Mouse (Mus musculus): ENCODE data around the gene Aldob. TPM values are rescaled to one million over a fixed set of nuclear protein-coding genes. Genes with fewer than 3 reads are reported as not detected.

The Aldob gene
- 0.48 and 1.9 TPM in 2 replicates for polyA plus RNA-seq (2012; rRNA removed)

DNA sequence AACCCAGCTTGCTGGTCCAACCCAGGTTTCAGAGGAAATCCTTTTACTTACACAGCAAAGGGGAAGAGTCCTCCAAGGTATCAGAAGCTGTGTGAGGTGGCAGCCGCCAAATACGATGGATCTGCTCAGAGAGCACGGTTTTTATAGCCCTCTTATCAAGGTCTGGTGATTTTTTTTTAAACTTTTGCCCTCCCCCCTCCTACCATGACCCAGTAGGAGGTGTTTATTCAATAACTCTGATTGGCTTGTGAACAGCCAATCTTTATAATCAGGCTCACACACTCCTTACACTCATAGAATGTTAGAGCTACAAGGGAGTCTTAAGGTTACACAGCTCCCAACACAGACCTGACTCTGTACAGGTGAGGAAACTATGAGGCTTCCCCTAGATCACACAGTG is at the start of gene Aldob:
Aldob (minus strand) TSS at position 164 of the 400 bp plus-strand sequence.
- TF ChIP-seq POLR2A (IDR thresholded peaks at IDR 0.05; ENCODE audit: borderline replicate concordance, extremely low read depth, low read depth, low read length): no peak
- TF ChIP-seq CTCF (IDR thresholded peaks at IDR 0.05; ENCODE audit: insufficient read depth, low read length): no peak
- WGBS: 29% methylated on average over 3 of the region's 3 CpGs
- DNase-seq: no peak
- Histone ChIP-seq H3K4me3 (replicated peaks; ENCODE audit: extremely low read depth, low read depth, low read length) (no peak within 1 kb of the TSS), H3K4me1 (ENCODE audit: control insufficient read depth, insufficient read depth, low read length) (no peaks in the 10 kb centered on the region)

DNA sequence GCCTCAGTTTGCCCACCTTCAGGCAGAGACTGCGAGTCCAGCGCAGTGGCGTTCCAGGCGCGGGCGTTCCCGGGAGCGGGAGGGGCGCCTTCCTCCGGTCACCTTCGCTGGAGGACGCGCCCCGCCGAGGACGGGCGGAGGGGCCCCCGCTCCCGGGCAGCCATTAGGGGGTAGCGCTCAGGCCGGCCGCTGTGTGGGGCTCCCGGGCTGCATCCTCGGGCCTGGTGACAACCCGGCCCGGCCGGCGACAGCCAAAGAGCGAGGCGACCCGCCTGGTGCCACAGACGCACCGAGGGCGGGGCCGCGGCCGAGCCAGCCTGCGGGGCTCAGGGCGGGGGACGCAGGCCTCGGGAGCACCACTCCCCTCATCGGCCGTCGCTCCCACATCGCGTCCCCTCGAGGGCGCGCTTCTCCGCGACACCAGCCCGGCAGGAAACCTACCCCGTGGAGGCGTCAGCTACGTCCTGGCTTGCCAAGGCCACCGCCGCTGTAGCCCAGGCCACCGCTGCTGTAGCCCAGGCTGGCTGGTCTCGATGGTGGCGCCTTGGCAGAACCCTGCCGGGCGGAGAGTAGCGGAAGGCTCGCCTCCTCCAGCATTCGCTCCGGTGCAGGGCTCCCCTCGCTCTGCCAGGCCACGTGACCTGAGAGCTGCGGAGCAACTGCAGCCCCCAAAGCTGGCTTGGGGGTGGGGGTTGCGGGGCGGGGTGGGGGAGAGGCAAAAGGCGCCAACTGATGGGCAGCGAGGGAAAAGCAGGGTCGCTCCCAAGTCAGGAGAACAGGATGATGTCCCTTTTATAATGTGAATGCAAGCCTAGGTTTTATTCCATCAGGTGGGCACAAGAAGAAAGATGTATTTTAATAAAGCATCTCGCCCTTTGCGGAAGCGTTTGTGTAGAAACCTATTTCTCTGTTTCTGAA is 48.1 kb upstream of the Aldob start, which contains the start of gene Tmem246:
Tmem246 (minus strand) TSS at position 694 of the 918 bp plus-strand sequence.
- 1% methylated on average over 77 of the region's 77 CpGs for WGBS
- Histone ChIP-seq H3K4me3 (replicated peaks; ENCODE audit: extremely low read depth, low read depth, low read length) (peak within 1 kb of the TSS; percentile 70), H3K4me1 (ENCODE audit: control insufficient read depth, insufficient read depth, low read length) (peaks cover 3% of the 10 kb centered on the region; the same call in 1 of the 2 replicates)
- no peak for TF ChIP-seq CTCF (IDR thresholded peaks at IDR 0.05; ENCODE audit: insufficient read depth, low read length)
- 0 out of 2 replicates have a peak, but pooled peaks have one; percentile 6 for TF ChIP-seq POLR2A (IDR thresholded peaks at IDR 0.05; ENCODE audit: borderline replicate concordance, extremely low read depth, low read depth, low read length)
- peak; percentile 83 for DNase-seq

DNA sequence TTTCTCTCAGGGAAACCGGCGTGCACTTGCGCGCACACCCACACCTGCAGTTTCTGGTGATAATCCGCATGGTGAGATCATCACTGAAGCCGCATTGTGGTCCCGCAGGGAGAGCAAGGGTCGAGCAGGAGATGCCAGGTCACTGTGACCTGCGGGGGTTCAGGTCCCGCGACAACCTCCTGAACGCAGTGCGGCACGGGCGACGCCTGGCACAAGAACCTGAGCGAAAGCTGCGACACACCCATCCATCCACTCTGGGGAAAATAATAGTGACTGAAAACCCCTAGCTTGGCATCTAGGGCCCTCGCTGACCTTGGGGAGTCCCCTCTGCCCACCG is 47.5 kb upstream of the Aldob start:
- Histone ChIP-seq H3K4me3 (replicated peaks; ENCODE audit: extremely low read depth, low read depth, low read length) (peak overlapping the region; percentile 70), H3K4me1 (ENCODE audit: control insufficient read depth, insufficient read depth, low read length) (no peaks in the 10 kb centered on the region; the same call in 1 of the 2 replicates)
- DNase-seq: no peak
- no peak for TF ChIP-seq CTCF (IDR thresholded peaks at IDR 0.05; ENCODE audit: insufficient read depth, low read length)
- TF ChIP-seq POLR2A (IDR thresholded peaks at IDR 0.05; ENCODE audit: borderline replicate concordance, extremely low read depth, low read depth, low read length): no peak
- 3% methylated on average over 20 of the region's 20 CpGs for WGBS

DNA sequence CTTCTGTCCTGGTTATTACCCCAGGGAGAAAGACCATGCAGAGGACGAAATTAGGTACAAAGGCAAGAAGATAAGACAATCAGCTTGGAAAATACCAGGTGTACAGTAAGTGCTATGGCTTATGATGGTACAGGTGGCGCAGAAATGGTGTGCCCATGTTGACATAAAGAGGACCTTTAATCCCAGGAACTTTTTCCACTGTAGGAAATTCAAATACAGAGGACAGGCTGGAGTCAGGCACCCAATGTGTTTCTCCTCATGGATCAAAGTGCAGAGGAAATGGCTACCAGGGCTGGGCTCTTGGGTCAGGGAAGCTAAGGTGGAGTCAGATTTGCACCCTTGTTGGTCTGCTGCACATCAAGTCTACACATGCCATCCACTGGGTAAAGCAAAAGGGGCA is 40.8 kb upstream of the Aldob start:
- Histone ChIP-seq H3K4me1 (ENCODE audit: control insufficient read depth, insufficient read depth, low read length) (no peaks in the 10 kb centered on the region; the same call in 1 of the 2 replicates), H3K4me3 (replicated peaks; ENCODE audit: extremely low read depth, low read depth, low read length) (no peak overlapping the region)
- TF ChIP-seq POLR2A (IDR thresholded peaks at IDR 0.05; ENCODE audit: borderline replicate concordance, extremely low read depth, low read depth, low read length) (no peak), CTCF (IDR thresholded peaks at IDR 0.05; ENCODE audit: insufficient read depth, low read length) (no peak)
- WGBS: 93% methylated on average over 2 of the region's 2 CpGs
- no peak for DNase-seq

DNA sequence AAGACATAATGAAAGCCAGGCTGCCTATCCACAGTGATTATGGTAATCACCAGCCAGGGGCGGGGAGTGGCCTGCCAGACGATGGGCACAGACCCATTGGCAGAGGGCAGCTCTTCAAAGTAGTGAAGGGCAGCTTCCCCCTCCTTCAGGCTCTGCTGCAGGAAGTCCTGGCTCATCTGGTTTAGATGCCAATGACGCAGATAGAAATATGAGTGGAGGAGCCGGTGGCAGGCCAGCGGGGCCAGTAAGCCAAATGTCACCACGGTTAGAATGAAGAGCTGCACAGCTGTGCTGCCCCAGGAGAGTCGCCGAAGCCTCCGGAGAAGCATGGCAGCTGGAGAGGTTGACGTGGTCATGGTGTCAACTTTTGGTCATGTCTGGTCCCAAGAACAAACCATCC is 37.5 kb upstream of the Aldob start:
- 89% methylated on average over 10 of the region's 10 CpGs for WGBS
- Histone ChIP-seq H3K4me3 (replicated peaks; ENCODE audit: extremely low read depth, low read depth, low read length) (no peak overlapping the region), H3K4me1 (ENCODE audit: control insufficient read depth, insufficient read depth, low read length) (peaks cover 3% of the 10 kb centered on the region; the same call in 1 of the 2 replicates)
- DNase-seq: no peak
- TF ChIP-seq POLR2A (IDR thresholded peaks at IDR 0.05; ENCODE audit: borderline replicate concordance, extremely low read depth, low read depth, low read length) (no peak), CTCF (IDR thresholded peaks at IDR 0.05; ENCODE audit: insufficient read depth, low read length) (no peak)

DNA sequence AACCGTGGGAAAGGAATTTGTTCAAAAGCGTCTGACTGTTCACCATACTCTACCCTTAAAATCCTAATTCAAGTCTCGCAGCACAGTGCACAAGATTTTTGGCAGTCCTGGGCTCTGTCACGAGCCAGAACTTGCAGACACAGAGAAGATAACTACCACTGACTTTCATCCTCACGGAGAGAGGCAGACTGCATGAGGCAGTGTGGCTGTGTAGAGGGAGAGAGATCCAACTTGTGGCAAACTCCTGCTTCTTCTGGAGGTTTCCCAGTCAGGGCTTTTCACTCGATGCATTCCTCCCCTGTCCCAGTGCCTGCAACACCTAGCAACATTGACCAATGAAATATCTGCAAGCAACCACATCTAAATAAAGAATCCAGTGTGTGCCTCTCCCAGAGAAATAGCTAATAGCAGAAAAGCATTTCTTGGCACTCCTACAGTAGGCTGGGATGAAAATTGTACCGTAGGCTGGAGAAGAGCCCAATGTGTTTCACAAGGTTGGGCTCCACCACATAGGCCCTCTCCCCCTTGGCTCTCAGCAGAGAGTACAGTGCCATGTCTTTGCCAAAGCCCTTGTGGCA is 36.3 kb upstream of the Aldob start:
- H3K4me3 ChIP-seq (replicated peaks; ENCODE audit: extremely low read depth, low read depth, low read length): no peak overlapping the region
- WGBS: 57% methylated on average over 7 of the region's 7 CpGs
- no peak for DNase-seq
- TF ChIP-seq CTCF (IDR thresholded peaks at IDR 0.05; ENCODE audit: insufficient read depth, low read length) (no peak), POLR2A (IDR thresholded peaks at IDR 0.05; ENCODE audit: borderline replicate concordance, extremely low read depth, low read depth, low read length) (no peak)
- peaks cover 3% of the 10 kb centered on the region; the same call in 1 of the 2 replicates for H3K4me1 ChIP-seq (ENCODE audit: control insufficient read depth, insufficient read depth, low read length)

DNA sequence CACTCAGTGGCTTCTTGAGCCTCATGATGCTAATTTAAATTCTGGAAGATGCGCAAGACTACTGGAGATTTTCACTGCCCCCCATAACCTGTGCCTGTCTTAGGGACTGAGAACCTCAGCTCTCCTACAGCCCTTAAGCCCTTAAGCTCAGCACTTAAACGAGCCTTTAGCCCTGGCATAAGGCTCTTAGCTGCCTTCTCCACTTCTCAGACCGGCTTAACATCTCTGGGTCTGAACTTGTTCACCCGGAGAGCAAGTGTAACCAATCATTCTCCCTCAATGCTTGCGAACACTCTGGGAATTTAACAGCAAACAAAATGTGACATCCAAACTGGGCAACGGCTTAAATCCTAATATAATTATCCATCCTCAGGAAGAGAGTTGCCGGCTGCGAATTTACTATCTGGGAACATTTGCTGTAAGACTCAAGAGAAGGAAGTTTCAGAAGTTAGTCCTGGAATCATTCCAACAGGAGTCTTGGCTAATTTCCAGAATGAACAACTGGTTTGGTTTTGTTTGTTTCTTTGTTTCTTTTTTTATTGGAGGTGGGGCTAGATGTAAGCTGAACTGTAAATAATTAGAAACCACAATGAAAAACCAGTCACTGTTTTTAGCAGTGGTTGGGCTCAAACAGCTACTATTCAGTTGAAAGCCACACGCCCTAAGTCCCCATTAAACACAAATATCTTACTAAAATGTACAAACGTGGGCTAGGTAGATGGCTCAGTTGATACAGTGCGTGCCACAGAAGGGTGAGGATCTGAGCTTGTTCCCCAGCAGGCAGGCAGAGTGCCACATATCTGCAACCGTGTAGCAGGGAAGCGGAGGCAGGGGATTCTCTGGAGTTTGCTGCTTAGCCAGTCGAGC is 34.9 kb upstream of the Aldob start:
- Histone ChIP-seq H3K4me1 (ENCODE audit: control insufficient read depth, insufficient read depth, low read length) (peaks cover 3% of the 10 kb centered on the region; the same call in 1 of the 2 replicates), H3K4me3 (replicated peaks; ENCODE audit: extremely low read depth, low read depth, low read length) (no peak overlapping the region)
- TF ChIP-seq POLR2A (IDR thresholded peaks at IDR 0.05; ENCODE audit: borderline replicate concordance, extremely low read depth, low read depth, low read length): no peak
- TF ChIP-seq CTCF (IDR thresholded peaks at IDR 0.05; ENCODE audit: insufficient read depth, low read length): no peak
- 26% methylated on average over 14 of the region's 14 CpGs for WGBS
- DNase-seq: no peak

DNA sequence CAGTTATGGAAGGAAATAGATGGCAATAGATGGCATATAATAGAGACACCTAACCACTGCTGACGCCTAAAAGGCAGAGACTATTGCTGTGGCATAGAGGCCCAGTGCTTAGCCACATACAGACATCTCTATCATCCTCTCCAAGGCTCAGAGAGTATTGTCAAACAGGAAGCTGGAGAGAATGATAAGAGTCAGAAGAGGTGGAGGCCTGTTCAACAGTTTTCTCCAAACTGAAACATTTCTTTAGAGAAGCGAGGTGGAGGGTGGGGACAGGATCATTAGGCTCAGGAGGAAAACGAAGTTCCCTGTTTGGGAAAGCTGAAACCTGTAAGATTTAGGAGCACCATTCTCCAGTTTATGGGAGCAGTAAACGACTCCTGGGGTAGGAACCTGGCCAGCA is 31.9 kb upstream of the Aldob start:
- Histone ChIP-seq H3K4me1 (ENCODE audit: control insufficient read depth, insufficient read depth, low read length) (peaks cover 3% of the 10 kb centered on the region; the same call in 1 of the 2 replicates), H3K4me3 (replicated peaks; ENCODE audit: extremely low read depth, low read depth, low read length) (no peak overlapping the region)
- WGBS: 53% methylated on average over 4 of the region's 4 CpGs
- no peak for TF ChIP-seq CTCF (IDR thresholded peaks at IDR 0.05; ENCODE audit: insufficient read depth, low read length)
- TF ChIP-seq POLR2A (IDR thresholded peaks at IDR 0.05; ENCODE audit: borderline replicate concordance, extremely low read depth, low read depth, low read length): no peak
- no peak for DNase-seq

DNA sequence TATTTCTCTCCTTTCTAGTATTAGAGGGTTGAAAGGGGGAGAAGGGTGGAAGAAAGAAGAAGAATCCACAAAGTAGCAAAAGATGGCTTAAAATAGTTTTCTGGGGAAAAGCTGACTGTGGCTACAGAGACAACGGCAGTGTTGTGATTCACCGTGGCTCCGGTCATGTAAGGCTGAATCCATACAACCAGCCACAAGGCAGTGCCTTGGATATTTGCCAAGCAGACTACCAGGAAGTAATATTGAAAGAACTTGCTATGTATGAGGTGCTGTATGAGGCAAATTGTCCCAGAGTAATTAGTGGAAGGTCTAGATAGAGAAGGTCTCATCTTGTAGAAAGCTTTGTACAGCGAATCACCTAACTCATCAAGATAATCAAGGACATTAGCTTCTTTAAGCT is 22.8 kb upstream of the Aldob start:
- H3K4me3 ChIP-seq (replicated peaks; ENCODE audit: extremely low read depth, low read depth, low read length): no peak overlapping the region
- TF ChIP-seq CTCF (IDR thresholded peaks at IDR 0.05; ENCODE audit: insufficient read depth, low read length): no peak
- TF ChIP-seq POLR2A (IDR thresholded peaks at IDR 0.05; ENCODE audit: borderline replicate concordance, extremely low read depth, low read depth, low read length): no peak
- WGBS: 71% methylated on average over 4 of the region's 4 CpGs
- no peaks in the 10 kb centered on the region for H3K4me1 ChIP-seq (ENCODE audit: control insufficient read depth, insufficient read depth, low read length)
- DNase-seq: no peak
